Mouse (Mus musculus): Measurements from ENCODE around the gene H2afy.

The H2afy gene

DNA sequence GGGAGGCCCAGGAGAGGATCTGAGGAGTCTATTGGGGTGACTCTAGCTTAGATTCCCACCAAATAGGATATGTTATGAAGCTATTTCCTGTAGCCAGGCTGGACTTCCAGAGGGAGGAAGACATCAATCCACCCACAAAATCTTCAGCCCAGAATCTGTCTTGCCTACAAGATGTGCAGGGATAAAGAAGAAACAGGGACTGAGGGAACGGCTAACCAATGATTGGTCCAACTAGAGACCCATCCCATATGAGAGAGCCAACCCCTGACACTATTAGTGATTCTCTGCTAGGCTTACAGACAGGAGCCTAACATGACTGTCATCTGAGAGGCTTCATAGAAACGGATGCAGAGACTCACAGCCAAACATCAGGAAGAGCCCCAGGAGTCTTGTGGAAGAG is 7.9 kb upstream of the H2afy start:
- DNase-seq, result no peak

- no peak for DNase-seq
These were observed 7.0 kb upstream of the H2afy start for GRCm38 (mm10) chr13:56143151-56143513.

DNA sequence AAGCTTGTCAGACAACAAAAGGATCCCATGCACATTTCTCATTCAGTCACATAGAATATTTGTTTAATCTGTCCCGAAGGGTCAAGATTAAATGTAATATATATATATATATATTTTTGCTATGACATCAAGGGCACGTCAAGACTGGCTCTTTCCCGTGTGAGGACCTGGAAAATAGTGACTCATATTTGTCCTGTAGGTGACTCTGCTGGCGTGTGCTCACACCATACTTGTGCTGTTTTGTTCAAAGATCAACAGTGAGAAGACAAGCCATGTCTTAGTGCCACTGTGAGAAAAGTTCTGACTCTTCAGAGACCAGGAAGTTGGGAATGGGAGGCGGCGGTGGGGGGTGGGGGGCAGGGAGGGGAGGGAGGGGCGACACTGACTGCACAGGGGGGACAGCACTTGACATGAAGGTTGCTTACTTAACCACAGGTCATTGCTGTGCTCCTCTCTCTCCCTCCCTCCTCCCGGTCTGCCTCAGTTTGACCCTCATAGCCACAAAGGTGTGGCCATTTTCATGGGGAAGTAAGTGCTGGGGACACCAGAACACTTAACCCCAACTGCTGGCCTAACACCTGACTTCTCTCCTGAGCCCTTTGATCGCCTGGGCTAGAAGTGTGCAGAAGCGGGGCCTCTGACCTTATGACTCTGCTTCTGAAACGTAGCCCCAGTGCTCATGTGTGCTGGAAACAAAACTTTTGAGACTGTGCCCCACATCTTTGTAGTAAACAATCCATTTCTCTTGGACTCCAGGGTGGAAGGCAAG is 6.4 kb upstream of the H2afy start:
- DNase-seq, result no peak

- DNase-seq, result no peak
These were observed 3.1 kb upstream of the H2afy start for GRCm38 (mm10) chr13:56139167-56139751.

DNA sequence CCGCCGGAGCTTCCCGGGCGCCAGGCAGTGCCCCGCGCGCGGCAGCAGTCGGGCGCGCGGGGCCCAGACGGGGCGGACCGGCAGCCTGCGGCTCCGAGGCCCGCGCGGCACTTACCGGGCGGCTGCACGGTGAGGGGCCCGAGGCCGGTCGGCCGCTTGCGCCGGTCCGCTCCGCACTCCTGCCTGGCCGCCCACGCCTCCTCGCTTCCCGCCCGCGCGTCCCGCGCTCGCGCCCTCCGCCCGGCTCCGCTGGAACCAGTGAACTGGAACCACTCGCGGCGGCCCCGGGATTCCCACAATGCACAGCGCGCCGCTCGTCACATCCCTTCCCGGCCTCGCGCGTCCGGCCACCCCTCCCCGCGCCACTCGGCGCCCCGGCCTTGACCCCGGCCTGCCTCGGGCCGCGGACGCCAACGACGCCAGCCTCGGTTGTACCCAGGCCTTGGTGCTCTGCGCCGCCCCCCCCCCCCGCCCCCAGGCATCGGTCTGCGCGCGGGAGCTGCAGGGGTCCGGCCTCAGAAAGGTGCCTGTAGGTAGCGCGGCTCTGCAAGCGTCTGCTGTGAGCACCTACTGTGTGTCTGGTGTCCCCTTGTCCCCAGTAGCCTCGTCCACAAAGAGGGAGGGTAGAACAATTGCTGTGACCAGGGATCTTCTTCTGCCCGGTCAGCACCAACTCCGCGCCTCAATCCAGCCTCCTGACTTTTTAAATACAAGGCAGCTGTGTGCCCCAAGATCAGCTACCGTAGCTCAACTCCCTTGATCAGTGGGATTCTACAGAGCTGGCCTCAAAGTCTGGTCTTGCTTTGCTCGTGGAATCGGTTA is 719 bp downstream of the H2afy start:
- DNase-seq, result peak; percentile 74 to 78

DNA sequence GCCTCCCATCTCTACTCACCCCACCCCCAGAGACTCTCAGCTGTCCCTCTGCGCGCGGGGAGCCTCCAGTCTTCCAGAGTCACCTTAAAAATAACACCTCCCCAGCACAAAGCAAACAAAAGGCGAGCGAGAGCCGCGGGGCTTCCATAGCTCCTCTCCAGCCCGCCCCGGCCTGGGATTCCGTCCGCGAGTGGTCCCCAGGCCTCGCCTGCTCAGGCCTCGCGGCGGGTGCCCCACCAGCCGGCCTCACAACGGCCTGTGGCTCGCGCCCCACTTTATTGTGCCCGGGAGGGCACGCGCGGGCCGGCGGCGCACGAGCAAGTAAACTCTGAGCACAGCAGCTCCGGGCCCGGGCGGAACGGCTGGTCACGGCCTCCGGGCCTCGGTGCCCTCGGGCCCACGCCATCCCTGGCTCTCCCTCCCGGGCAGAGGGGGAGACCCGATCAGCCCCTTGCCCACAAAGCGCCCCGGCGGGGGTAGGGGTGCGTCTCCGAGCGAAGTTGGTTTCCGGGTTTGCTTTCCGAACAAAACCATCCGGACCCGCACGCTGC is 1.5 kb downstream of the H2afy start:
- DNase-seq, result peak; percentile 58 to 72

GRCm38 (mm10) chr13:56134031-56134430 is 2.1 kb downstream of the H2afy start:
- peak; percentile 23 to 33 for DNase-seq

DNA sequence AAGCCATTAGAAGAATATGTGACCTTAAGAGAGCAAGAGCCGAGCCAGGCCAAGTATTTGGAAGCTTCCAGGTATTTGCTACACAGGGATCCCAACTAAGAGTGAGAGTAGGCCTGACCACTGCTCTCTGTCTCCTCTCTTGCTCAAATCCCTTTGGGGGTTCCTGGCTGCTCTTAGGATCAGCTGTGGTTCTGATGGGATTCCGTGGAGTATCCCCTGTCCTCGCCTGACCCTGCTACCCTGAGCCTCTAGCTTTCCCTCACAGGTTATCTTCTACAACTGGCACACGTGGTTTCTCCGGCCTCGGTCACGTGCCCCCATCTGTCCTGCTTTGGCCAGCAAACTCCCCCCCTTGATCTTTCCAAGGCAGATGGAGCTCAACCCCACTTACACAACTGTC is 3.2 kb downstream of the H2afy start:
- DNase-seq, result no peak

GRCm38 (mm10) chr13:56132326-56132936 is 3.7 kb downstream of the H2afy start:
- DNase-seq, result peak; percentile 57 to 58

DNA sequence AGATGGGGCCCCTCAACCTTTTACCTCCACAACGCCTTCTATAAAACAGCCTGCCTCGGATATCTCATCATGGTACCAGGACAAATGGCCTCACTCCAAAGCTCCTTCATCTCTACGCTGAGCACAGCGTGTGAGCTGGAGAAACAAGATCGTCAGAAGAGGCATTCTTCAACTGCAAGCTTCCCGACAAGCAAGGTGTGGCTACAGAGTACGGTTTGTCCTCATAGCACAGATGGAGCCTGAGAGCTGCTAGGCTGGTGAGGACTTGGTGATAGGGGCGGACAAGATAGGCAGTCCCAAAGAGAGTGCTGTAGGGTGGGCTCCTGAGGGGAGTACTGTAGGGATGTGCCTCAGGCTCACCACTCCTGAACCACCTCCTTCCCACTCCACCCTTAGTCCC is 5.6 kb downstream of the H2afy start:
- no peak for DNase-seq

DNA sequence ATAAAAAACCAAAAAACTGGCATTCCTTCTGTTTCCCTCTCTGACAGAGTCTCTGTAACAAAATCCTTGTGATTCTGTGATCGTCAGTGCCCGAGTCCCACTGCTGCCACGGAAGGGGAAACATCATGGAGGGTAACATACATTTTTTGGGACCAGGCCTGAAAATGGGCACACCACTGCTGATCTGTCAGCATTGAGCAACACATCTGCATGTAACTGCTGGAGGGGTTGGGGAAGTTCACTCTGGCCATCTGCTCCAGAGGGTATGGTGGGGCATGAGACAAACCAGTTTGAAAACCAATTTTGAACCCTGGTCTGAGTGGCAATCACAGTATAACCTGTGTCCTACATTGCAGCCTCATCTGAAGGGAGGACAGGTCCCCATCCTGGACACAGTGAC is 6.6 kb downstream of the H2afy start:
- no peak for DNase-seq

DNA sequence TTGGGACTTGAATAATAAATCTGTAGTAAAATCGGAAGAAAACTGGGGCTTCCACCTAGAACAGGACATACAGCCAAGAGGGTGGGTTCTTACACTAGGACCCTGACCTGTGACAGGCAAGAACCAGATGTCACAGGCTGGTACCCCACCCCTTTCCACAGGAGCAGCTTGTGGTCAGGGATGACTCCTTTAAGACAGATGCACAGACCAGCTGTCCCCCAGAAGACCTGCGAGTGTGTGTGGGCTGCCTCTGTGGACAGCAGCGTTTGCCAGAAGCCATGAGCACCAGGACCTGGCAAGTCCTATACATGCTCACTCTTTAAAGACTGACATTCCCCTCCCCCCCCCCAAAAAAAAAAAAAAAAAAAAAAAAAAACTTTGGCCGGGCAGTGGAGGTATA is 7.1 kb downstream of the H2afy start:
- DNase-seq, result no peak

- DNase-seq, result no peak
These were observed 10.5 kb downstream of the H2afy start for GRCm38 (mm10) chr13:56125632-56126031.

GRCm38 (mm10) chr13:56123075-56123474 is 13.1 kb downstream of the H2afy start:
- no peak for DNase-seq

GRCm38 (mm10) chr13:56117991-56118765 is 18.0 kb downstream of the H2afy start:
- no peak for DNase-seq

GRCm38 (mm10) chr13:56115906-56116305 is 20.3 kb downstream of the H2afy start:
- DNase-seq, result no peak

DNA sequence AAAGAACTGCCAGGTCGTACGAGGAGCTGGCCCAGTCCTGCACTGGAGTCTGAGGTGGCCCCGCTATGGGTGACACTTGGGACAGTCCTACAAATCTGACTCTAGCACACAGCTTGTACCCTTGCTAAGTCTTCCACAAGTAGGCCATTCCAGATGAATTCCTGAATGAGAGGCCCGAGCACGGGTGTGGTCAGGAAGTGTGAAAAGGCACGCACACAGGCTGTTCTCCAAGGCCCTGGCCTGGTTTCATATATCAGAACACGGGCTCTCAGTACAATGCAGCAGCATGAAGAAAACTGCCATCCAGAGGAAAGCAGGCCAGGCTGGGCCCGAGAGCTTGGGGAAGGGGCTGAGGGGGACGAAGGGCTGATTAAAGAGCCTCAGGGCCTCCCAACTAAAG is 20.8 kb downstream of the H2afy start:
- DNase-seq, result no peak

DNA sequence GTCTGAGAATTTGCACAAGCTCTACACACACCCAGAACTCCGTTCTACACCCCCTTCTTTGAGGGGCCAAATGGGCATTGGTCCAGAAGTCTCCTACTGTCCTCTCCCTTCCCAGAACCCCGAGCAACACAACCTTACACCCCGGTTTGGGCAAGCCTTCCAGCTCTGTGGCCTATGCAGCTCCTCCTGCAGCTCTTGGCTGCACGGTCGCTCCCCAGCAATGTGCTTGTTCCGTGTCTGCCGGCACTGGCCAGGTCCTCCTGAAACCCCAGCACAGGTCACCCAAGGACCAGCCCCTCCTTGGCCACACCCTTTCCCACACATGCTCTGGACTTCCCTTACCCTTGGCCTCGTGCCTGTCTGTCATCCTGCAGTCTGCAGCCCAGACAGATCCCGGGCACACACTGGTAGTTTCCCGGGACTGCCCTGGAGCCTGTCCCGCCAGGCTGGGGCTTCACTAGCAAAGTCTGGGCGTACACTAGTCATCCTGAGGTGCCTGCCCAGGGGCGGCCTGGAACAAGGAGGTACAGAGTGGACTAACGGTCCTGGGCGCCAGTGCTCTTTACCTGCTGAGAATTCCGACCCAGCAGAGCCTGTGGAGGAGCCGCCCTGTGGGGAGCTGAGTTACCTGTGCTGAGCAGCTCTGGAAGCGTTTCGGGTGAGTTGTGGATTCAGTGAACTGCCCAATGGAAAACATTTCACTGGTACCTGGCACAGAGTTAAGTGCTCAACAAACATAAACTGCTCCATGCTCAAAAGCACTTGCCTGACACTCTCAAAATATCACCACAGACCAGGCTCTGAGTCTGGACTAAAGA is 22.5 kb downstream of the H2afy start:
- no peak for DNase-seq

GRCm38 (mm10) chr13:56112980-56113379 is 23.2 kb downstream of the H2afy start:
- DNase-seq, result no peak

GRCm38 (mm10) chr13:56112496-56112895 is 23.7 kb downstream of the H2afy start:
- peak; percentile 23 to 28 for DNase-seq

DNA sequence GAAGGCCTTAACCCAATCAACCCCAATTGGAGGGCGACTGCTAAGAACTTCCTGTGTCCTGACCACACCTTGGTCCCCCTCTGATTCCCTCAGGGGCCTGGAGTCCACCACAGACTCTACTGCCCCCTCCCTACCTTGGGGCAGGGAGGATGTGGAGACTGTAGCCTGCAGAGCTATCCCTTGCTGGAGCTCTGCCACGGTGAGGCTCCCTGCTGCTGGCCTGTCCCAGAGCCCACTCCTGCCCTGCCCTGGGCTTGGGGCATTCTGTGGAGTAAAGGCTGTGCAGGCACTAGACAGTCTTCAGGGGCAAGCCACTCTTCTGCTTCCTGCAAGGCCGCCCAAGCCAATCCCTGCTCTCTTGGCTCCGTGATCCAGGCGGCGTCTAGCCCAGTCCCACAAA is 24.6 kb downstream of the H2afy start:
- no peak for DNase-seq

All from B cell, adult 2 months (primary cell).